Mouse (Mus musculus): ENCODE results near the gene Dlg1.

The Dlg1 gene

DNA sequence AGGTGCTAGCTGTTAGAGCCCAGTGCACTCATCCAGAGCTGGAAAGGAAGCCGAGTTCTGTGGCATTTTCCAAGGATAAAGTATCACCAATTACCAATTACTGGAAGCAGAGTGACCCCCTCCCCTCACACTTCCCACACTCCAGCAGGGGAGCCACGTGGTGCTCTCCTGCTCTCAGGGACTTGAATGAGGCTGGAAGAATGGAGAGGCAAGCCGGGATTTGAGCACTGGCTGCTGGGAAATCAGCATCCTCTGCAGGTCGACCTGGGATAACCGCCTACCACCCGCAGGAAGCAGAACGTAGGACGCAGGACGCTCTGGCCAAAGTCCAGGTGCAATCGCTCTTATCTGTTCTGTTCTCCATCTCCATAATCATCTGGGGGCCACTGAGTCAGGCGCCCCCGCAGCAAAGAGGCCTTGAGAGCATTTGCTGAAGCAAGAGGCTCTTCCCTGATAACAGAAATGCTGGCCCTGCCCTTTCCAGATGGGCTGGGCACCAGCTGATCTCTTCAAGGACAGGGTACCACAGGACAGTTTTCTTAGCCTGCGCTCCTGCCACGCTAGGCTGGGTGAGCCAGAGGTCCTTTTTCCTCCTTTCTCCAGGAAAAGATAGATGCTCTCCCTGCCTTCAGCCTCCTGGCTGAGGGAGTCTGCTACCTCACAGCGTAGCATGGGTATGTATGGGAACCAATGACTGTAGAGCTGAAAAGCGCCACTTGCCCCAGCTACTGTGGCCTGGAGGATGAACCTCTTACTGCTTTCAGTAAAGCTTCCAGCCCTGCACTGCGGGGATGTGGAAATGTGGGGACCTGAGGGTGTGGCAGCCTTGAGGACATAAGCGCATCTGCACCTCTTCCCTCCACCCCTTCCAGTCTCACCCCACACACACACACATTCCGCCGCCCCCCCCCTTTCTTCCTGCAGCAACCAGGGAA, 242.9 kb downstream of the Dlg1 start:
- DNase-seq (ENCODE audit: low spot score), result no peak

GRCm38 (mm10) chr16:31906896-31907295, 243.7 kb downstream of the Dlg1 start:
- DNase-seq (ENCODE audit: low spot score), result no peak

GRCm38 (mm10) chr16:31908959-31909358, 245.7 kb downstream of the Dlg1 start:
- DNase-seq (ENCODE audit: low spot score), result no peak

- no peak for DNase-seq (ENCODE audit: low spot score)
Measured at GRCm38 (mm10) chr16:31910281-31910847, 247.1 kb downstream of the Dlg1 start.

DNA sequence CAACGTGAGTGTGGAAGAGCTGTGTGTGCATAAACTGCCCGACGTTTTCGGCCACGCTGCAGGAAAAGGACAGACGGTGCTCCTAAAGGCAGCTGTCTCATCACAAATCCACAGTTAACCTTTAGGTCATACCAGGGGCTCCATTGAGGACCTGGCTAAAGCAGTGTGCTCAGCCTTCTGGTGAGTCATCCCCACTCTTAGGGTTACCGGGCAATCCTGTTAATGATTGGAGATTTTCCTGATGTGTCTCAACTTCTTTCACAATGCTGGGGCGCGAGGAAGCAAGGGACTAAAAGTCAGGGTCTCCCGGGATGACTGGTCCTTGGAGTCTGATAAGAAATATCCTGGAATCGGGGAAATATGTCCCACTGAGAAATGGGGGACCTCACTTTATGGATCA, 254.5 kb downstream of the Dlg1 start:
- DNase-seq (ENCODE audit: low spot score), result no peak

- peak; percentile 56 for DNase-seq (ENCODE audit: low spot score)
Measured at GRCm38 (mm10) chr16:31918248-31918724, 255.0 kb downstream of the Dlg1 start.

- no peak for DNase-seq (ENCODE audit: low spot score)
Measured at GRCm38 (mm10) chr16:31924368-31924767, 261.1 kb downstream of the Dlg1 start.
